Mouse (Mus musculus) myocyte (in vitro differentiated cells): ENCODE data around the gene Acmsd.

Experiments
- CEBPB ChIP-seq: IDR thresholded peaks from 2 replicates; pipeline ENCODE4 v1.6.1; 2011; ENCODE audit warnings: mild to moderate bottlenecking, moderate library complexity; ENCODE audit not compliant: poor library complexity, insufficient read depth, severe bottlenecking
- E2F4 ChIP-seq: IDR thresholded peaks from one replicate; pipeline ENCODE4 v1.6.1; 2011; ENCODE audit warnings: mild to moderate bottlenecking, control low read depth, moderate library complexity; ENCODE audit not compliant: insufficient read depth
- MAX ChIP-seq: IDR thresholded peaks from one replicate; pipeline ENCODE4 v1.6.1; 2011; ENCODE audit warnings: low read depth, mild to moderate bottlenecking, control low read depth
- MYOD1 ChIP-seq, 3 experiments: IDR thresholded peaks; one replicate each; pipeline ENCODE4 v1.6.1; 2011; ENCODE audit warnings: control low read depth in 2 of 3, low read depth in 2 of 3, mild to moderate bottlenecking in 2 of 3, moderate library complexity in 1 of 3; ENCODE audit not compliant: insufficient read length in 2 of 3, control insufficient read depth in 1 of 3
- MYOG ChIP-seq, 3 experiments: IDR thresholded peaks; one replicate each; pipeline ENCODE4 v1.6.1; 2011; ENCODE audit warnings: control low read depth in 2 of 3, low read depth in 2 of 3, mild to moderate bottlenecking in 2 of 3; ENCODE audit not compliant: insufficient read length in 2 of 3, control insufficient read depth in 1 of 3, insufficient read depth in 1 of 3
- POLR2A ChIP-seq: IDR thresholded peaks from one replicate; pipeline ENCODE4 v1.6.1; 2011; ENCODE audit warnings: low read depth, mild to moderate bottlenecking, control low read depth, moderate library complexity; ENCODE audit not compliant: insufficient read length
- POLR2AphosphoS2 ChIP-seq: IDR thresholded peaks from one replicate; pipeline ENCODE4 v1.6.1; 2011; ENCODE audit warnings: low read depth, control low read depth; ENCODE audit not compliant: insufficient read length
- SRF ChIP-seq: IDR thresholded peaks from one replicate; pipeline ENCODE4 v1.6.1; 2011; ENCODE audit warnings: low read depth; ENCODE audit not compliant: control insufficient read depth, insufficient read length
- TCF12 ChIP-seq: IDR thresholded peaks from one replicate; pipeline ENCODE4 v1.6.1; 2011; ENCODE audit warnings: mild to moderate bottlenecking, control low read depth; ENCODE audit not compliant: poor library complexity, insufficient read depth, severe bottlenecking
- TCF3 ChIP-seq: IDR thresholded peaks from one replicate; pipeline ENCODE4 v1.6.1; 2011; ENCODE audit warnings: low read depth, control low read depth; ENCODE audit not compliant: insufficient read length
- USF1 ChIP-seq: IDR thresholded peaks from one replicate; pipeline ENCODE4 v1.6.1; 2011; ENCODE audit warnings: low read depth, mild to moderate bottlenecking, control low read depth, moderate library complexity

DNA sequence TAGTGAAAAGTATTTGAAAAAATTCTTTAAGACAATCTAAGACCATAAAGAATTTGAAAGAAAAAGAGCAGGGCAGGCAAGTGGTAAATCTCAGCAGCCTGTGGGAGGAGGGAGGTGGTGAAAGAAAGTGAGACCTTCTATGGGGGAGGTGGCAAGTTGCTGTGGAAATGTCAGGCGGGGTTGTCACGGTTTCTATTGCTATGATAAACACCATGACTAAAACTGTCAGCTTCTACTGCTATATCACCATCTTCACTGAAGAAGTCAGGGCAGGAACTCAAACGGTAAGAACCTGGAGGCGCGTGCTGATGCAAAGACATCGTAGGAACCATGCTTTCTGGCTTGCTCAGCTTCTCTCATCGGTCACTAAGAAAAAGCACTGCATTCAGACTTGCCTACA is 83.7 kb downstream of the Acmsd start:
- TF ChIP-seq POLR2A (no peak), E2F4 (no peak), POLR2AphosphoS2 (no peak), MAX (no peak), MYOD1 (IDR thresholded peaks at IDR 0.05; ENCODE audit: control insufficient read depth in 1 of 3, insufficient read length in 2 of 3, low read depth in 2 of 3) (no peak), TCF3 (no peak), CEBPB (no peak), USF1 (no peak), TCF12 (no peak), MYOG (IDR thresholded peaks at IDR 0.05; ENCODE audit: control insufficient read depth in 1 of 3, insufficient read depth in 1 of 3, insufficient read length in 2 of 3, low read depth in 2 of 3) (no peak), SRF (no peak)
